Comparison of ENCODE assay signal across 8 mouse cellular contexts in the genomic region with DNA sequence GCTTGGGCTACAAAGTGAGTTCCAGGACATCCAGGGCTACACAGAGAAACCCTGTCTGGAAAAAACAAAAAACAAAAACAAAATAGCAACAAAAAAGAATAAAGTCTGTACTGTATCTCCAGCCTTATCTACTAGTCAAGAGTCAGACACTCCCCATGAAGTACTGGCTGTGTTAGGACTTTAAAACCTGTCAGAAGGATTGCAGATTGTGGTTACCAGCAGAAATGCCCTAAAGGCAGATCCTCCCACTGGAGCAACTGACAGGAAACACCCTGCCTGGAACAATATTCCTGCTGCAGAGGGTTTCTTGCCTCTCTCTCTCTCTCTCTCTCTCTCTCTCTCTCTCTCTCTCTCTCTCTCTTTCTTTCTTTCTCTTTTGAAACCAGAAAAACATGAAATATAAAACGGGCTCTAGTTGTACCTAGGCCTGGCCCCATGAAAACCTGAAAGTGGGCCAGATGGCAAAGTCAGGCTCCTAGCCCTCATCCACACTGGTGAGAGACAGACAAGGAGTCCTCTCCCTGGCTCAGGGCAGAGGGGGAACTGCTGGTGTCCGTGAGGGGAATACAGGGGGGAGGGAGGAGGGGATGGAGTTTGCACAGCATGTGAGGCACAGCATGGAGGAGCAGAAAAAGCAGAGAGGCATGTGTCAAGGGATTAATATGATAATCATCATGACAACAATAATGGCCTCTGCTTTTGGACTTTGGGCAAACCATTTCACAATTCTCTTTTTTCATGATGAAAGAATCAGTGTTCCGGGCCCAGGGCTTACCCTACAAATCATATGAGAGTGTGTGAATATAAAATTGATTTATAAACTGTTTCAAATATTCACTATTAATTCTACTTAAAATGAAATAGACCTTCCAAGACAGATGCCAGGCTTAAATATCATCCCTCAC. TPM values are rescaled to one million over a fixed set of nuclear protein-coding genes. Genes with fewer than 3 reads are reported as not detected.
A peak's percentile ranks its signal among the peaks of the same experiment; 100 is the strongest.
DNase-seq lines count a peak whose midpoint lies in the region; ATAC-seq and TF ChIP-seq lines count a peak whose summit lies in the region.

No protein-coding gene starts in this region.

- no peaks in the 10 kb centered on the region for H3K27me3 ChIP-seq in embryonic facial prominence, embryonic 12.5 days
- no peaks in the 10 kb centered on the region for H3K27me3 ChIP-seq in limb, embryonic 15.5 days

- DNase-seq in gastrocnemius, adult 18-20 months (ENCODE audit: low spot score), result peak; percentile 20
- no peak for DNase-seq in gastrocnemius, postnatal 14 days
- DNase-seq in 3T3-L1 (ENCODE audit: low read depth, low spot score), result peak; percentile 99
- no peak for DNase-seq in spleen, postnatal 36 days (ENCODE audit: low spot score in 2 of 2)
- DNase-seq in left cerebral cortex, adult 2 months (ENCODE audit: extremely low spot score in 1 of 2, low spot score in 2 of 2), result no peak
- DNase-seq in cerebellum, postnatal 4 days (ENCODE audit: low spot score in 2 of 2), result no peak

- 39% methylated on average over 3 of the region's 3 CpGs for WGBS in embryonic facial prominence, embryonic 12.5 days
- 29% methylated on average over 3 of the region's 3 CpGs for whole genome bisulfite sequencing in limb, embryonic 15.5 days

- intact Hi-C loops in gastrocnemius, postnatal 14 days (cut with DNase I; ENCODE audit: low total_unique reads), result no loop called here
- intact Hi-C loops in left cerebral cortex, adult 2 months (cut with DNase I), result loop anchor here (5.0 kb wide), 1 partner anchor 41 kb away; no protein-coding TSS in a partner anchor

- ATAC-seq in embryonic facial prominence, embryonic 12.5 days (ENCODE audit: insufficient number of reproducible peaks, insufficient read depth, low FRiP score, low TSS enrichment), result 0 out of 2 replicates have a peak, but pooled peaks have one; percentile 48
- ATAC-seq in limb, embryonic 15.5 days (ENCODE audit: insufficient number of reproducible peaks, low FRiP score, low TSS enrichment, low read depth), result no peak

- no peak overlapping the region for H3K9ac ChIP-seq in embryonic facial prominence, embryonic 12.5 days
- H3K9ac ChIP-seq in limb, embryonic 15.5 days, result no peak overlapping the region

- H3K4me3 ChIP-seq in embryonic facial prominence, embryonic 12.5 days, result no peak overlapping the region
- H3K4me3 ChIP-seq in limb, embryonic 15.5 days, result no peak overlapping the region
- no peak overlapping the region for H3K4me3 ChIP-seq in left cerebral cortex, adult 2 months

- H3K36me3 ChIP-seq in embryonic facial prominence, embryonic 12.5 days, result no peaks in the 10 kb centered on the region
- H3K36me3 ChIP-seq in limb, embryonic 15.5 days, result no peaks in the 10 kb centered on the region

- no peak overlapping the region for H3K4me2 ChIP-seq in embryonic facial prominence, embryonic 12.5 days (replicated peaks)
- no peak overlapping the region for H3K4me2 ChIP-seq in limb, embryonic 15.5 days

- peak overlapping the region; percentile 63 for H3K27ac ChIP-seq in embryonic facial prominence, embryonic 12.5 days
- peak overlapping the region; percentile 93 for H3K27ac ChIP-seq in limb, embryonic 15.5 days
- no peak overlapping the region for H3K27ac ChIP-seq in left cerebral cortex, adult 2 months

- no peak for TF ChIP-seq CTCF in left cerebral cortex, adult 2 months (IDR thresholded peaks at IDR 0.05)

- peaks cover 26% of the 10 kb centered on the region for H3K4me1 ChIP-seq in embryonic facial prominence, embryonic 12.5 days
- peaks cover 29% of the 10 kb centered on the region for H3K4me1 ChIP-seq in limb, embryonic 15.5 days

- H3K9me3 ChIP-seq in embryonic facial prominence, embryonic 12.5 days, result no peaks in the 10 kb centered on the region
- H3K9me3 ChIP-seq in limb, embryonic 15.5 days, result 0 out of 2 replicates have a peak, but pooled peaks cover 3% of the 10 kb centered on the region

RNA-seq across cellular contexts. Expression of a gene that starts 19.3 kb away (rescaled TPM):
- not detected for total RNA-seq in gastrocnemius, adult 18-20 months (2021)
- total RNA-seq in gastrocnemius, postnatal 14 days (2021), result not detected
- polyA plus RNA-seq in embryonic facial prominence, embryonic 12.5 days (2016; fragmentation: Nextera tagmentation; extraction: Ambion mirVana), result not detected in 2 replicates
- not detected in 2 replicates for polyA plus RNA-seq in limb, embryonic 15.5 days (2015; fragmentation: Nextera tagmentation; extraction: Ambion mirVana)
- total RNA-seq in left cerebral cortex, adult 2 months (2021), result not detected

RNA-seq across cellular contexts. Expression of a gene that starts 25.6 kb away (rescaled TPM):
- 10 to 100 TPM; 17.2 to 20.5 TPM for total RNA-seq in gastrocnemius, adult 18-20 months (2021)
- 10 to 100 TPM; 26.9 to 28.8 TPM for total RNA-seq in gastrocnemius, postnatal 14 days (2021)
- 74.6 and 77.8 TPM in 2 replicates for polyA plus RNA-seq in embryonic facial prominence, embryonic 12.5 days (2016; fragmentation: Nextera tagmentation; extraction: Ambion mirVana)
- 52.4 and 60.3 TPM in 2 replicates for polyA plus RNA-seq in limb, embryonic 15.5 days (2015; fragmentation: Nextera tagmentation; extraction: Ambion mirVana)
- total RNA-seq in left cerebral cortex, adult 2 months (2021), result 10 to 100 TPM; 51.4 to 56.6 TPM

Comparison
In these comparisons a context has a peak if more than half of its experiments do, and no peak if none do; other contexts are left out.
1. DNase-seq: peak in gastrocnemius, adult 18-20 months (single experiment) and 3T3-L1 (single experiment); none in gastrocnemius, postnatal 14 days (single experiment), spleen, postnatal 36 days (0 of 2), left cerebral cortex, adult 2 months (0 of 2) and cerebellum, postnatal 4 days (0 of 2).